In genomic region chr5:34635665-34636192, GRCm38 (mm10) we compare ENCODE assay signal across 1 mouse cellular context.
TF ChIP-seq lines count a peak whose summit lies in the region.

No protein-coding gene starts in this region.

TF ChIP-seq in CH12.LX, 34 proteins besides CTCF, POLR2A, EP300 and RAD21 (continued from another document):
- TF ChIP-seq NRF1 (IDR thresholded peaks at IDR 0.05; ENCODE audit: low read depth, low read length) (no peak), TCF12 (IDR thresholded peaks at IDR 0.05; ENCODE audit: low read depth, low read length) (no peak)
